ENCODE assay signal across 9 mouse cellular contexts in the genomic region with DNA sequence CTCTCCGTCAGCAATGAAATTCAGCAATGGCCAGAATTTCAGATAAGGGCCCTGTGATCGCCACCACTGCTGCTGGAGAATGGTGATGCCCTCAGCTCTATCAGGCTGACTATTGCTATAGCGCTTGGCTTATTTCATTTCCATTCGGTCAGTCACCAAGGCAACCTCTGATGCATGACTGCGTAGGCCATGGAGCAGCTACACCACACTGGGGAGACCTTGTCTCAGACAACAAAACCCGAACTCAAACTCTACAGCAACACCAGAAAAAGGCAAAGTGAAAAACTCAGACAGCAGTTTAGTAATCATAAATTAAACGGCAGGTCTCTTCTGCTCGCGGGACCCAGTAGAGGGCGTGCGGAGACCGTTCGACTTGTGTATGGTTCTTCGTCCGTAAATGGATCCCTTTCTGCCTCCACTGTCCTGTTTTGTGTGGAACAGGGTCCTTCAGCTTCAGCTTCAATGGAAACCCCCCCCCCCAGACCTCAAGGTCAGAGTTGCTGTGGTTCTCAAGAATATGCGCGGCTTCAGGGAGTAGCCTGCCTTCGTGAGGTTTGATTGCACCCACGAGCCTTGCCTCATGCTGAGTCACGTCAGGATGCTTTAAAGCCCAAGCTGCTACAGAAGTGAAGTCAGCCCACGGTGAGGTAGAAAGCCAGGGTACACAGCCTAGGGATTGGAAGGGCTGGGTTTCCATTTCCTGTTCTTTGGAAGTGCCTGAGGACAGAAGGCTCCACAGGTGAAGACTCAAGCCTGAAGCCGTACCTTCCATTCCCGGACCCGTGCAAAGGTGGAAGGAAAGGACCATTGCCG. TPM values are rescaled to one million over a fixed set of nuclear protein-coding genes. Genes with fewer than 3 reads are reported as not detected.
DNase-seq lines count a peak whose midpoint lies in the region; ATAC-seq lines count a peak whose summit lies in the region.
"Had no signal": no experiment of that assay in that cellular context is flagged by ENCODE, and none has a peak within 500 bp of the region (broad histone marks: within the 10 kb centered on the region; RNA-seq: fewer than 3 reads in every experiment).

No protein-coding gene starts in this region.

- H3K9ac ChIP-seq in kidney, embryonic 15.5 days: no peak overlapping the region
- peak overlapping the region; percentile 43; the same call in 1 of the 2 replicates for H3K9ac ChIP-seq in heart, embryonic 12.5 days
- H3K9ac ChIP-seq in midbrain, embryonic 15.5 days: no peak overlapping the region

- H3K27me3 ChIP-seq in kidney, embryonic 15.5 days: peaks cover 17% of the 10 kb centered on the region; the same call in 1 of the 2 replicates
- no peaks in the 10 kb centered on the region for H3K27me3 ChIP-seq in heart, embryonic 12.5 days (replicated peaks)
- peaks cover 23% of the 10 kb centered on the region; the same call in 1 of the 2 replicates for H3K27me3 ChIP-seq in midbrain, embryonic 15.5 days (replicated peaks)

- no peaks in the 10 kb centered on the region for H3K9me3 ChIP-seq in kidney, embryonic 15.5 days (replicated peaks)
- no peaks in the 10 kb centered on the region for H3K9me3 ChIP-seq in heart, embryonic 12.5 days (replicated peaks)
- no peaks in the 10 kb centered on the region for H3K9me3 ChIP-seq in midbrain, embryonic 15.5 days

- 31% methylated on average over 25 of the region's 25 CpGs for WGBS in kidney, embryonic 15.5 days
- 30% methylated on average over 25 of the region's 25 CpGs for WGBS in heart, embryonic 12.5 days
- 28% methylated on average over 25 of the region's 25 CpGs for WGBS in midbrain, embryonic 15.5 days

- DNase-seq in kidney, postnatal 25 days: no peak
- peak; percentile 66 for DNase-seq in brain, adult 2 months (ENCODE audit: low read depth, low spot score)
- DNase-seq in layer of hippocampus, postnatal 14 days (ENCODE audit: low spot score in 2 of 2): peak; percentile 49 to 57
- DNase-seq in ovary, postnatal 36 days (ENCODE audit: low spot score): no peak
- no peak for DNase-seq in thymus, postnatal 0 days (ENCODE audit: low spot score)

- H3K36me3 ChIP-seq in kidney, embryonic 15.5 days: no peaks in the 10 kb centered on the region
- H3K36me3 ChIP-seq in heart, embryonic 12.5 days: no peaks in the 10 kb centered on the region
- no peaks in the 10 kb centered on the region for H3K36me3 ChIP-seq in midbrain, embryonic 15.5 days (replicated peaks)

- H3K4me1 ChIP-seq in kidney, embryonic 15.5 days: peaks cover 7% of the 10 kb centered on the region
- H3K4me1 ChIP-seq in heart, embryonic 12.5 days (replicated peaks): peaks cover 12% of the 10 kb centered on the region; the same call in 1 of the 2 replicates
- H3K4me1 ChIP-seq in midbrain, embryonic 15.5 days: peaks cover 4% of the 10 kb centered on the region; the same call in 1 of the 2 replicates

- H3K4me2 ChIP-seq in kidney, embryonic 15.5 days: peak overlapping the region; percentile 48
- peak overlapping the region; percentile 64 for H3K4me2 ChIP-seq in heart, embryonic 12.5 days
- peak overlapping the region; percentile 47 for H3K4me2 ChIP-seq in midbrain, embryonic 15.5 days

- H3K27ac ChIP-seq in kidney, embryonic 15.5 days: no peak overlapping the region
- no peak overlapping the region for H3K27ac ChIP-seq in heart, embryonic 12.5 days (ENCODE audit: poor library complexity, severe bottlenecking)
- H3K27ac ChIP-seq in midbrain, embryonic 15.5 days: no peak overlapping the region
- H3K27ac ChIP-seq: macrophage had no signal

- ATAC-seq in kidney, embryonic 15.5 days (replicated peaks; ENCODE audit: low FRiP score): no peak
- 0 out of 2 replicates have a peak, but pooled peaks have one; percentile 22 for ATAC-seq in heart, embryonic 12.5 days (ENCODE audit: insufficient number of reproducible peaks, low FRiP score)
- ATAC-seq in midbrain, embryonic 15.5 days (replicated peaks): peak; percentile 48; the same call in 1 of the 2 replicates

- H3K4me3 ChIP-seq in kidney, embryonic 15.5 days (replicated peaks): peak overlapping the region; percentile 17; the same call in 1 of the 2 replicates
- peak overlapping the region; percentile 24 for H3K4me3 ChIP-seq in heart, embryonic 12.5 days
- H3K4me3 ChIP-seq in midbrain, embryonic 15.5 days: no peak overlapping the region; the same call in 1 of the 2 replicates

RNA-seq across cellular contexts. Expression of a gene that starts 30.5 kb away (rescaled TPM):
- 0.99 and 1.5 TPM in 2 replicates for polyA plus RNA-seq in kidney, embryonic 15.5 days (2015; fragmentation: Nextera tagmentation; extraction: Ambion mirVana)
- 8.7 and 9.0 TPM in 2 replicates for polyA plus RNA-seq in heart, embryonic 12.5 days (2016; fragmentation: Nextera tagmentation; extraction: Ambion mirVana)
- 1 to 10 TPM in 1 of 2 experiments, under 1 TPM in 1; 0.94 to 1.0 TPM for total RNA-seq in layer of hippocampus, postnatal 14 days (2021)
- polyA plus RNA-seq in midbrain, embryonic 15.5 days (2015; fragmentation: Nextera tagmentation; extraction: Ambion mirVana): 0.60 and 0.83 TPM in 2 replicates
- polyA plus RNA-seq in thymus, postnatal 0 days (2015; fragmentation: Nextera tagmentation; extraction: Ambion mirVana): 0.07 TPM in 1 of 2 replicates, not detected in the other
- polyA plus RNA-seq: macrophage had no signal

Comparison
In these comparisons a context has a peak if more than half of its experiments do, and no peak if none do; other contexts are left out.
1. DNase-seq: peak in brain, adult 2 months (single experiment) and layer of hippocampus, postnatal 14 days (2 of 2); none in kidney, postnatal 25 days (0 of 2), ovary, postnatal 36 days (single experiment) and thymus, postnatal 0 days (single experiment).
2. Peak in every context shown above with its lines, with median percentiles within 50 percentile points of each other: H3K4me2 ChIP-seq.